Mouse (Mus musculus): ENCODE measurements at regions not wholly inside any gene's neighbourhood (a gene's known extent, or its start where the extent isn't known, plus 50 kb on each side); places are given as distances from the start of the nearest gene placed in this dataset.

GRCm38 (mm10) chr3:21020946-21021345 is 654.0 kb upstream of the Agtr1b start:
- Histone ChIP-seq H3K4me3 (no peak overlapping the region), H3K4me1 (no peaks in the 10 kb centered on the region), H3K9me3 (no peaks in the 10 kb centered on the region), H3K9ac (no peak overlapping the region), H3K27ac (no peak overlapping the region), H3K27me3 (replicated peaks) (no peaks in the 10 kb centered on the region), H3K4me2 (replicated peaks) (no peak overlapping the region), H3K36me3 (no peaks in the 10 kb centered on the region)
- WGBS, result 85% methylated on average over 1 of the region's 1 CpGs
- no peak for ATAC-seq (ENCODE audit: low FRiP score, low read depth)

GRCm38 (mm10) chr3:21020297-21020696 is 653.3 kb upstream of the Agtr1b start:
- H3K4me3 ChIP-seq, result no peak overlapping the region
- no peak overlapping the region for H3K4me2 ChIP-seq (replicated peaks)
- no peak overlapping the region for H3K27ac ChIP-seq
- H3K9ac ChIP-seq, result no peak overlapping the region
- no peaks in the 10 kb centered on the region for H3K9me3 ChIP-seq
- no peaks in the 10 kb centered on the region for H3K27me3 ChIP-seq (replicated peaks)
- no peaks in the 10 kb centered on the region for H3K4me1 ChIP-seq
- no peak for ATAC-seq (ENCODE audit: low FRiP score, low read depth)
- H3K36me3 ChIP-seq, result no peaks in the 10 kb centered on the region

GRCm38 (mm10) chr3:21009650-21010049 is 642.7 kb upstream of the Agtr1b start:
- no peak overlapping the region for H3K27ac ChIP-seq
- no peak for ATAC-seq (ENCODE audit: low FRiP score, low read depth)
- no peaks in the 10 kb centered on the region for H3K4me1 ChIP-seq
- no peaks in the 10 kb centered on the region for H3K27me3 ChIP-seq (replicated peaks)
- H3K4me2 ChIP-seq (replicated peaks), result no peak overlapping the region
- H3K9ac ChIP-seq, result no peak overlapping the region
- no peaks in the 10 kb centered on the region for H3K9me3 ChIP-seq
- no peaks in the 10 kb centered on the region for H3K36me3 ChIP-seq
- WGBS, result 81% methylated on average over 1 of the region's 1 CpGs
- no peak overlapping the region for H3K4me3 ChIP-seq

GRCm38 (mm10) chr3:20998295-20998694 is 631.3 kb upstream of the Agtr1b start:
- Histone ChIP-seq H3K4me2 (replicated peaks) (no peak overlapping the region), H3K36me3 (no peaks in the 10 kb centered on the region), H3K9me3 (no peaks in the 10 kb centered on the region), H3K9ac (no peak overlapping the region), H3K4me3 (no peak overlapping the region), H3K27me3 (replicated peaks) (no peaks in the 10 kb centered on the region), H3K4me1 (no peaks in the 10 kb centered on the region), H3K27ac (no peak overlapping the region)
- no peak for ATAC-seq (ENCODE audit: low FRiP score, low read depth)

- H3K27ac ChIP-seq, result no peak overlapping the region
- no peaks in the 10 kb centered on the region for H3K9me3 ChIP-seq
- 68% methylated on average over 2 of the region's 2 CpGs for WGBS
- H3K36me3 ChIP-seq, result no peaks in the 10 kb centered on the region
- H3K4me2 ChIP-seq (replicated peaks), result no peak overlapping the region
- no peak for ATAC-seq (ENCODE audit: low FRiP score, low read depth)
- H3K27me3 ChIP-seq (replicated peaks), result no peaks in the 10 kb centered on the region
- H3K4me1 ChIP-seq, result peaks cover 13% of the 10 kb centered on the region; the same call in 1 of the 2 replicates
- H3K9ac ChIP-seq, result no peak overlapping the region
- no peak overlapping the region for H3K4me3 ChIP-seq
These were observed 622.6 kb upstream of the Agtr1b start for GRCm38 (mm10) chr3:20989486-20989970.

- WGBS, result 8% methylated on average over 1 of the region's 1 CpGs
- H3K4me3 ChIP-seq, result no peak overlapping the region
- H3K9ac ChIP-seq, result no peak overlapping the region
- no peak overlapping the region for H3K27ac ChIP-seq
- H3K36me3 ChIP-seq, result no peaks in the 10 kb centered on the region
- ATAC-seq (ENCODE audit: low FRiP score, low read depth), result peak; percentile 62
- no peak overlapping the region for H3K4me2 ChIP-seq (replicated peaks)
- H3K4me1 ChIP-seq, result peaks cover 18% of the 10 kb centered on the region; the same call in 1 of the 2 replicates
- no peaks in the 10 kb centered on the region for H3K9me3 ChIP-seq
- no peaks in the 10 kb centered on the region for H3K27me3 ChIP-seq (replicated peaks)
These were observed 620.0 kb upstream of the Agtr1b start for GRCm38 (mm10) chr3:20986942-20987341.

GRCm38 (mm10) chr3:20986377-20986727 is 619.4 kb upstream of the Agtr1b start:
- H3K9me3 ChIP-seq, result no peaks in the 10 kb centered on the region
- no peak overlapping the region for H3K4me3 ChIP-seq
- H3K27me3 ChIP-seq (replicated peaks), result no peaks in the 10 kb centered on the region
- H3K9ac ChIP-seq, result no peak overlapping the region
- 7% methylated on average over 1 of the region's 1 CpGs for WGBS
- ATAC-seq (ENCODE audit: low FRiP score, low read depth), result peak; percentile 92
- peaks cover 18% of the 10 kb centered on the region; the same call in 1 of the 2 replicates for H3K4me1 ChIP-seq
- H3K4me2 ChIP-seq (replicated peaks), result 0 out of 2 replicates have a peak overlapping the region, but pooled peaks have one; percentile 5
- H3K36me3 ChIP-seq, result no peaks in the 10 kb centered on the region
- H3K27ac ChIP-seq, result no peak overlapping the region

GRCm38 (mm10) chr3:20985682-20986376 is 618.9 kb upstream of the Agtr1b start:
- Histone ChIP-seq H3K27ac (no peak overlapping the region), H3K4me3 (no peak overlapping the region), H3K4me2 (replicated peaks) (0 out of 2 replicates have a peak overlapping the region, but pooled peaks have one; percentile 5), H3K27me3 (replicated peaks) (no peaks in the 10 kb centered on the region), H3K36me3 (no peaks in the 10 kb centered on the region), H3K9me3 (no peaks in the 10 kb centered on the region), H3K9ac (no peak overlapping the region), H3K4me1 (peaks cover 18% of the 10 kb centered on the region; the same call in 1 of the 2 replicates)
- no peak for ATAC-seq (ENCODE audit: low FRiP score, low read depth)
- WGBS, result 53% methylated on average over 4 of the region's 4 CpGs

GRCm38 (mm10) chr3:20984146-20984545 is 617.2 kb upstream of the Agtr1b start:
- H3K4me3 ChIP-seq, result no peak overlapping the region
- H3K4me2 ChIP-seq (replicated peaks), result no peak overlapping the region
- H3K9me3 ChIP-seq, result no peaks in the 10 kb centered on the region
- no peak for ATAC-seq (ENCODE audit: low FRiP score, low read depth)
- no peaks in the 10 kb centered on the region for H3K27me3 ChIP-seq (replicated peaks)
- WGBS, result 24% methylated on average over 1 of the region's 1 CpGs
- no peaks in the 10 kb centered on the region for H3K36me3 ChIP-seq
- H3K27ac ChIP-seq, result no peak overlapping the region
- no peak overlapping the region for H3K9ac ChIP-seq
- H3K4me1 ChIP-seq, result peaks cover 18% of the 10 kb centered on the region; the same call in 1 of the 2 replicates

- no peak for ATAC-seq (ENCODE audit: low FRiP score, low read depth)
- 83% methylated on average over 1 of the region's 1 CpGs for WGBS
These were observed 606.1 kb upstream of the Agtr1b start for GRCm38 (mm10) chr3:20973077-20973476.

More at GRCm38 (mm10) chr3:20973077-20973476, 606.1 kb upstream of the Agtr1b start:
- Histone ChIP-seq H3K27me3 (replicated peaks) (no peaks in the 10 kb centered on the region), H3K9me3 (no peaks in the 10 kb centered on the region), H3K36me3 (no peaks in the 10 kb centered on the region), H3K4me2 (replicated peaks) (no peak overlapping the region), H3K27ac (no peak overlapping the region), H3K4me3 (no peak overlapping the region), H3K9ac (no peak overlapping the region), H3K4me1 (no peaks in the 10 kb centered on the region)

Measured in neural tube, embryonic 12.5 days (tissue).